Mouse (Mus musculus): ENCODE results near the gene Ush2a.

GRCm38 (mm10) chr1:188678189-188678588 is 416.4 kb downstream of the Ush2a start:
- TF ChIP-seq EP300 (IDR thresholded peaks at IDR 0.05; ENCODE audit: low read depth in 1 of 2, low read length in 2 of 2) (no peak), CTCF (IDR thresholded peaks at IDR 0.05 in 2 of 3, conservative IDR thresholded peaks at IDR 0.05 in 1 of 3; ENCODE audit: control insufficient read depth in 1 of 3, insufficient read depth in 1 of 3, low read depth in 2 of 3, low read length in 3 of 3, poor library complexity in 1 of 3, severe bottlenecking in 1 of 3) (no peak), POLR2A (IDR thresholded peaks at IDR 0.05; ENCODE audit: control insufficient read depth in 1 of 2, insufficient read depth in 1 of 2, low read depth in 1 of 2, low read length in 2 of 2, poor library complexity in 1 of 2) (no peak)

Measured in MEL (cell line).